Mouse (Mus musculus) pancreas, adult 10 weeks (tissue): ENCODE data around the gene Apbb2. TPM values are rescaled to one million over a fixed set of nuclear protein-coding genes. Genes with fewer than 3 reads are reported as not detected.

Source experiments
- polyA plus RNA-seq: library from polyadenylated mRNA; stranded (reverse); fragments of 350-450 nt; fragmentation: Illumina TruSeq; extraction: RNeasy Lipid Tissue Mini Kit (QIAGEN cat#74804); gene quantifications from one replicate; pipeline ENCODE4 v1.2.3, GENCODE M21; 2015; ENCODE audit warnings: low read depth, low replicate concordance; ENCODE audit not compliant: insufficient read depth

Gene Apbb2
- polyA plus RNA-seq = 12.2 TPM

DNA sequence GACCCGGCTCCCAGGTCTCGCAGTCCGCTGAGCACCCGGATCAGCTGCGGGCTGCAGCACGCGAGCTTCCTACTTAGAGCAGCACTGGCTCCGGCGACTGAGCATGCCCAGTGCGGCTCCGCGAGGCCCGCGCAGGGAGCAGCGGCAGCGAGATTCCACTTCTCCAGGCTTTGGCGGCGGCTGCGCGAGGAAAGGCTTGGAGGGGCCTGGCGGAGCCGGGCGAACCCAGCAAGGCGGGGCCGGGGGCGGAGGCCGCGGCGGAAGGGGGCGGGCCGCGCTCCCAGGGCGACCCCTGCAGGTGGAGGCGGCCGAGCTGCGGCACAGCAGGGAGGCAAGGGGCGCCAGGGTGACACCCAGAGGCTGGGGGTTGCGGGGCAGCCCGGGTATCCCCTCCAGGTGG is at the start of gene Apbb2:
Gene Apbb2, minus strand, starts transcription at position 188 of the 400 bp plus-strand sequence.

DNA sequence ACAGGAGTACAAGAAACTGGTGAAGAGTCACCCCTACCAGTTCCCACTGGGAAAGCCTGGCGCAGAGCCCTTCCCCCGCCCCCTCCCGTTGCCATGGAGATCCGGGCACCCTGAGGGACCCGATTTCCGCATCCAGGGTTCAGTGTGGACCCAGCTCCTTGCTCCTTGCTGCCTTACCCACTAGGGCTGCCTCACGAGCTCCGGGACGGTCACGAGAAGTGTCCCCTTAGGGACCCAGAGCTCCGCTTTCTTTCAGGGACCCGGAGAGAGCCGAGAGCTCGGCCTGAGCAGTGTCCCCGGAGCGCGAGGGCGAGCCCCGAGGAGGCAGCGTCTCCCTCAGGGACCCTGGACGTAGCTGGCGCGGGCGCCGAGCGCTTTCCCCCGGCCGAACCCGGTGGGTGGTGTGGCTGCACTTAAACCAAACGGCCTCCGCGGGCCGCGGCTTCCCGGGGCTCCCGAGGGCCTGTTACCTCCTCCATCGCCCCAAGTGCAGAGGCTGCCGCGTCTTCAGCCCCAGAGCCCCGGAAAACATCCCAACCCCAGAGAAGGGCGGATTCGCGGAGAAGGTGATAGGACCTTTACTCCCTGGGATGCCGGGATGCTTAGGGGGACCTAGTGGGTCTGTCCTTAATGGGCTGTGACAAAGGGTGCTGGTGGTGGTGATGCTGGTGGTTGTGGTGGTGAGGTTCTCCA is 358.7 kb downstream of the Apbb2 start, which contains the start of gene Nsun7:
Gene Nsun7, plus strand, starts transcription at position 142 of the 693 bp plus-strand sequence.

Other genes with a start within 250 kb of the Apbb2 start
- 10.4 TPM for gene Uchl1, start 57.3 kb upstream of the Apbb2 start, polyA plus RNA-seq
- gene Limch1, start 127.0 kb upstream of the Apbb2 start, polyA plus RNA-seq = 5.5 TPM